ENCODE assay signal across 8 mouse cellular contexts in the genomic region with DNA sequence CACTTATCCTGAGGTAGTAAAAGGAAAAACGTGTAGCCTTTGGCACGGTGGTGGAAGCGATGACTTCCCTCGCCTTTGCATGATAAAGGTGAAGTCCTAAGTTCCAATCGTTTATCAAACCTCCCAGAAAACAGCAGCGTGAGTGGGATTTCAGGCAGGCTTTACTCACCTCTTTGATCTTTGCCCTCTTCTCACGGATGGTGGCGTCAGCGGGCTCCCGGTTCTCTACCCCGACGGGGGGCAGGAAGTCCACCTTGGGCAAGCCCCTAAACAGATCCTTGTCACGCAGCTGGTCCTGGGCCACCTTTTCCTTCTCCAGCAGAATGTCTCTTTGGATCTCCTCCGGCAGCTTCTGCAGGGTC. TPM values are rescaled to one million over a fixed set of nuclear protein-coding genes. Genes with fewer than 3 reads are reported as not detected.
DNase-seq lines count a peak whose midpoint lies in the region; ATAC-seq and TF ChIP-seq lines count a peak whose summit lies in the region.

No protein-coding gene starts in this region.

- no peaks in the 10 kb centered on the region for H3K36me3 ChIP-seq in kidney, adult 2 months (ENCODE audit: control insufficient read depth, insufficient read depth, low read length)
- H3K36me3 ChIP-seq in forebrain, postnatal 0 days (ENCODE audit: insufficient read depth) = no peaks in the 10 kb centered on the region
- H3K36me3 ChIP-seq in limb, embryonic 10.5 days = no peaks in the 10 kb centered on the region
- H3K36me3 ChIP-seq in neural tube, embryonic 12.5 days = no peaks in the 10 kb centered on the region

- H3K9me3 ChIP-seq in forebrain, postnatal 0 days (ENCODE audit: low read length) = no peaks in the 10 kb centered on the region
- no peaks in the 10 kb centered on the region for H3K9me3 ChIP-seq in limb, embryonic 10.5 days (replicated peaks)
- no peaks in the 10 kb centered on the region for H3K9me3 ChIP-seq in neural tube, embryonic 12.5 days

- peak overlapping the region; percentile 80 for H3K4me3 ChIP-seq in kidney, adult 2 months (ENCODE audit: insufficient read depth, low read depth, low read length)
- peak overlapping the region; percentile 70 for H3K4me3 ChIP-seq in forebrain, postnatal 0 days (ENCODE audit: low read depth, low read length)
- peak overlapping the region; percentile 78 for H3K4me3 ChIP-seq in limb, embryonic 10.5 days
- H3K4me3 ChIP-seq in neural tube, embryonic 12.5 days = peak overlapping the region; percentile 76

- peak overlapping the region; percentile 36 for H3K27ac ChIP-seq in kidney, adult 2 months (ENCODE audit: insufficient read depth, low read depth, low read length)
- H3K27ac ChIP-seq in forebrain, postnatal 0 days (ENCODE audit: low read depth, low read length) = 0 out of 2 replicates have a peak overlapping the region, but pooled peaks have one; percentile 35
- peak overlapping the region; percentile 79 for H3K27ac ChIP-seq in limb, embryonic 10.5 days
- H3K27ac ChIP-seq in neural tube, embryonic 12.5 days = no peak overlapping the region

- no peaks in the 10 kb centered on the region for H3K27me3 ChIP-seq in kidney, adult 2 months (replicated peaks; ENCODE audit: control insufficient read depth, insufficient read depth, low read length)
- no peaks in the 10 kb centered on the region for H3K27me3 ChIP-seq in forebrain, postnatal 0 days (ENCODE audit: insufficient read depth, low read length)
- peaks cover 7% of the 10 kb centered on the region; the same call in 1 of the 2 replicates for H3K27me3 ChIP-seq in limb, embryonic 10.5 days (ENCODE audit: low read depth, poor library complexity, severe bottlenecking)
- no peaks in the 10 kb centered on the region for H3K27me3 ChIP-seq in neural tube, embryonic 12.5 days (replicated peaks)

- ATAC-seq in forebrain, postnatal 0 days = no peak
- no peak for ATAC-seq in neural tube, embryonic 12.5 days (ENCODE audit: low FRiP score, low read depth)

- peaks cover 12% of the 10 kb centered on the region; the same call in 1 of the 2 replicates for H3K4me1 ChIP-seq in kidney, adult 2 months (ENCODE audit: control insufficient read depth, insufficient read depth, low read length)
- H3K4me1 ChIP-seq in forebrain, postnatal 0 days (ENCODE audit: insufficient read depth) = no peaks in the 10 kb centered on the region
- peaks cover 46% of the 10 kb centered on the region for H3K4me1 ChIP-seq in limb, embryonic 10.5 days
- peaks cover 9% of the 10 kb centered on the region; the same call in 1 of the 2 replicates for H3K4me1 ChIP-seq in neural tube, embryonic 12.5 days

- intact Hi-C loops in left cerebral cortex, postnatal 14 days (cut with DNase I) = loop anchor here (10.0 kb wide), 2 partner anchors 209 to 481 kb away; no protein-coding TSS in a partner anchor

- WGBS in kidney, adult 2 months = 5% methylated on average over 14 of the region's 14 CpGs
- WGBS in forebrain, postnatal 0 days = 5% methylated on average over 14 of the region's 14 CpGs
- under 1% methylated on average over 14 of the region's 14 CpGs for WGBS in limb, embryonic 10.5 days
- WGBS in neural tube, embryonic 12.5 days = under 1% methylated on average over 14 of the region's 14 CpGs

- H3K4me2 ChIP-seq in forebrain, postnatal 0 days (ENCODE audit: low read depth) = peak overlapping the region; percentile 99
- H3K4me2 ChIP-seq in neural tube, embryonic 12.5 days (replicated peaks) = peak overlapping the region; percentile 99

- no peak for TF ChIP-seq CTCF in kidney, adult 2 months (conservative IDR thresholded peaks at IDR 0.05; ENCODE audit: insufficient read depth, insufficient read length, low read depth, low read length)
- no peak for TF ChIP-seq CTCF in forebrain, postnatal 0 days (IDR thresholded peaks at IDR 0.05; ENCODE audit: low read depth)

- TF ChIP-seq POLR2A in kidney, adult 2 months (IDR thresholded peaks at IDR 0.05; ENCODE audit: low read depth, low read length) = no peak

- H3K9ac ChIP-seq in forebrain, postnatal 0 days = peak overlapping the region; percentile 59
- peak overlapping the region; percentile 65 for H3K9ac ChIP-seq in neural tube, embryonic 12.5 days

- DNase-seq in kidney, adult 2 months = peak; percentile 71
- DNase-seq in kidney, postnatal 4 days = no peak
- peak; percentile 65 for DNase-seq in T-cell, adult 2 months (ENCODE audit: low spot score)
- DNase-seq in forebrain, postnatal 0 days = no peak
- no peak for DNase-seq in limb, embryonic 10.5 days (ENCODE audit: low spot score)
- no peak for DNase-seq in left cerebral cortex, postnatal 14 days (ENCODE audit: low spot score in 2 of 2)
- no peak for DNase-seq in layer of hippocampus, adult 11-12 months (ENCODE audit: low spot score)

RNA-seq across cellular contexts. Expression of a gene that starts 2.2 kb away (rescaled TPM):
- polyA plus RNA-seq in kidney, adult 2 months (2012; rRNA removed) = 30.5 and 33.4 TPM in 2 replicates
- 24.6 and 25.4 TPM in 2 replicates for total RNA-seq in forebrain, postnatal 0 days (2014; rRNA removed)
- 3.8 and 4.7 TPM in 2 replicates for polyA plus RNA-seq in forebrain, postnatal 0 days (2015; fragmentation: Nextera tagmentation; extraction: Ambion mirVana)
- polyA plus RNA-seq in limb, embryonic 10.5 days (2016; fragmentation: Nextera tagmentation; extraction: Ambion mirVana) = 2.7 and 3.5 TPM in 2 replicates
- polyA plus RNA-seq in neural tube, embryonic 12.5 days (2016; fragmentation: Nextera tagmentation; extraction: Ambion mirVana) = 3.3 and 4.5 TPM in 2 replicates
- total RNA-seq in left cerebral cortex, postnatal 14 days (2021) = 10 to 100 TPM; 25.1 to 29.9 TPM

Comparison
In these comparisons a context has a peak if more than half of its experiments do, and no peak if none do; other contexts are left out.
1. DNase-seq: peak in kidney, adult 2 months (single experiment) and T-cell, adult 2 months (single experiment); none in kidney, postnatal 4 days (0 of 2), forebrain, postnatal 0 days (single experiment), limb, embryonic 10.5 days (single experiment), left cerebral cortex, postnatal 14 days (0 of 2) and layer of hippocampus, adult 11-12 months (single experiment).
2. Peak in every context shown above with its lines, with median percentiles within 50 percentile points of each other: H3K4me3 ChIP-seq.